ENCODE assay signal across 19 mouse cellular contexts in genomic region chr1:131188655-131189054, GRCm38 (mm10). TPM values are rescaled to one million over a fixed set of nuclear protein-coding genes. Genes with fewer than 3 reads are reported as not detected.
A peak's percentile ranks its signal among the peaks of the same experiment; 100 is the strongest.
DNase-seq lines count a peak whose midpoint lies in the region; ATAC-seq and TF ChIP-seq lines count a peak whose summit lies in the region.
"Had no signal": no experiment of that assay in that cellular context is flagged by ENCODE, and none has a peak within 500 bp of the region (broad histone marks: within the 10 kb centered on the region; RNA-seq: fewer than 3 reads in every experiment).

No protein-coding gene starts in this region.

- peaks cover 11 to 69% of the 10 kb centered on the region in 2 experiments for H3K36me3 ChIP-seq in CH12.LX (replicated peaks in 1 of 2; ENCODE audit: control insufficient read depth in 1 of 2, insufficient read depth in 1 of 2, low read length in 1 of 2)
- H3K36me3 ChIP-seq in liver, embryonic 13.5 days = no peaks in the 10 kb centered on the region
- no peaks in the 10 kb centered on the region for H3K36me3 ChIP-seq in kidney, embryonic 14.5 days (ENCODE audit: control insufficient read depth, insufficient read depth, low read length)
- H3K36me3 ChIP-seq in forebrain, embryonic 16.5 days (ENCODE audit: control insufficient read depth, insufficient read depth) = no peaks in the 10 kb centered on the region
- H3K36me3 ChIP-seq: limb, embryonic 10.5 days; midbrain, embryonic 10.5 days; neural tube, embryonic 12.5 days had no signal

- H3K4me3 ChIP-seq in CH12.LX (replicated peaks in 1 of 3; ENCODE audit: low read depth in 2 of 3, low read length in 2 of 3, poor library complexity in 1 of 3) = no peak overlapping the region
- no peak overlapping the region for H3K4me3 ChIP-seq in liver, embryonic 13.5 days (replicated peaks)
- H3K4me3 ChIP-seq in kidney, embryonic 14.5 days (ENCODE audit: low read length) = no peak overlapping the region
- H3K4me3 ChIP-seq in forebrain, embryonic 16.5 days (replicated peaks; ENCODE audit: low read length) = no peak overlapping the region
- H3K4me3 ChIP-seq: erythroblast, embryonic 14.5 days; heart, adult 2 months; limb, embryonic 10.5 days; midbrain, embryonic 10.5 days; neural tube, embryonic 12.5 days had no signal

- dilution Hi-C loops in CH12.LX (cut with MboI; ENCODE audit: extremely low pct_ligation_motif_present, extremely low pct_unique_long_range_greater_than_20kb, low sequenced_read_pairs) = no loop called here

- H3K79me2 ChIP-seq in CH12.LX (replicated peaks; ENCODE audit: control insufficient read depth, extremely low read depth, insufficient read depth, poor library complexity, severe bottlenecking) = 0 out of 2 replicates have a peak, but pooled peaks cover 3% of the 10 kb centered on the region

- no peaks in the 10 kb centered on the region for H3K27me3 ChIP-seq in CH12.LX (replicated peaks)
- no peaks in the 10 kb centered on the region for H3K27me3 ChIP-seq in liver, embryonic 13.5 days
- no peaks in the 10 kb centered on the region for H3K27me3 ChIP-seq in kidney, embryonic 14.5 days (ENCODE audit: control insufficient read depth, insufficient read depth, low read length)
- H3K27me3 ChIP-seq in forebrain, embryonic 16.5 days (replicated peaks; ENCODE audit: control insufficient read depth, insufficient read depth, low read length) = no peaks in the 10 kb centered on the region
- H3K27me3 ChIP-seq: neural tube, embryonic 12.5 days had no signal

- peak overlapping the region; percentile 24 for H3K4me2 ChIP-seq in CH12.LX (ENCODE audit: insufficient read depth, low read depth, poor library complexity, severe bottlenecking)
- no peak overlapping the region for H3K4me2 ChIP-seq in liver, embryonic 13.5 days
- no peak overlapping the region for H3K4me2 ChIP-seq in kidney, embryonic 14.5 days (replicated peaks; ENCODE audit: low read depth, low read length)
- no peak overlapping the region for H3K4me2 ChIP-seq in forebrain, embryonic 16.5 days (ENCODE audit: low read length)
- H3K4me2 ChIP-seq: neural tube, embryonic 12.5 days had no signal

- no peaks in the 10 kb centered on the region for H3K9me3 ChIP-seq in CH12.LX (replicated peaks; ENCODE audit: low read length)
- H3K9me3 ChIP-seq in liver, embryonic 13.5 days (replicated peaks) = no peaks in the 10 kb centered on the region
- H3K9me3 ChIP-seq in kidney, embryonic 14.5 days (ENCODE audit: control insufficient read depth, low read length) = no peaks in the 10 kb centered on the region
- H3K9me3 ChIP-seq in forebrain, embryonic 16.5 days (ENCODE audit: control insufficient read depth, low read length) = no peaks in the 10 kb centered on the region
- H3K9me3 ChIP-seq: limb, embryonic 10.5 days; midbrain, embryonic 10.5 days; neural tube, embryonic 12.5 days had no signal

- TF ChIP-seq RAD21 in CH12.LX (IDR thresholded peaks at IDR 0.05; ENCODE audit: low read depth, low read length) = no peak

- ATAC-seq in liver, embryonic 13.5 days (ENCODE audit: low read depth) = peak; percentile 55; the same call in 1 of the 2 replicates
- peak; percentile 76 for ATAC-seq in monocyte, adult 5-6 weeks (replicated peaks; ENCODE audit: insufficient number of reproducible peaks, low FRiP score, low TSS enrichment, poor library complexity, severe bottlenecking)
- ATAC-seq in kidney, embryonic 14.5 days (ENCODE audit: low FRiP score, low TSS enrichment) = no peak
- no peak for ATAC-seq in forebrain, embryonic 16.5 days

- peak; percentile 41; the same call in 1 of the 2 replicates for TF ChIP-seq EP300 in CH12.LX (IDR thresholded peaks at IDR 0.05; ENCODE audit: low read length)

- TF ChIP-seq CTCF in CH12.LX (conservative IDR thresholded peaks at IDR 0.05 in 1 of 2, IDR thresholded peaks at IDR 0.05 in 1 of 2; ENCODE audit: low read depth in 2 of 2, low read length in 2 of 2) = no peak

- H3K27ac ChIP-seq in CH12.LX (ENCODE audit: insufficient read depth, low read depth) = peak overlapping the region; percentile 45; the same call in 1 of the 2 replicates
- no peak overlapping the region for H3K27ac ChIP-seq in liver, embryonic 13.5 days
- H3K27ac ChIP-seq in kidney, embryonic 14.5 days (ENCODE audit: low read depth, low read length) = no peak overlapping the region
- no peak overlapping the region for H3K27ac ChIP-seq in forebrain, embryonic 16.5 days (ENCODE audit: low read length)
- H3K27ac ChIP-seq: heart, adult 2 months; limb, embryonic 10.5 days; midbrain, embryonic 10.5 days; neural tube, embryonic 12.5 days had no signal

- DNase-seq in lung, adult 18-20 months = peak; percentile 42 to 54
- no peak for DNase-seq in lung, postnatal 10 days
- peak; percentile 39 for DNase-seq in CH12.LX (ENCODE audit: extremely low read depth)
- DNase-seq in liver, embryonic 13.5 days = no peak
- no peak for DNase-seq in Muller cell, postnatal 12 days (ENCODE audit: inconsistent ontology term)
- DNase-seq: adrenal gland, postnatal 36 days; cerebellum, adult 18-20 months; embryo, embryonic 11 days; heart, adult 2 months; heart, postnatal 4 days; kidney, adult 2 months; right cerebral cortex, adult 18-20 months had no signal

- WGBS in liver, embryonic 13.5 days (ENCODE audit: insufficient replicate concordance) = 38% methylated on average over 5 of the region's 5 CpGs
- WGBS in kidney, embryonic 14.5 days = 95% methylated on average over 5 of the region's 5 CpGs
- 96% methylated on average over 5 of the region's 5 CpGs for WGBS in forebrain, embryonic 16.5 days

- no peak for TF ChIP-seq POLR2A in CH12.LX (IDR thresholded peaks at IDR 0.05; ENCODE audit: low read depth, low read length)

- no peak overlapping the region for H3K9ac ChIP-seq in CH12.LX (ENCODE audit: insufficient read depth, low read depth)
- no peak overlapping the region for H3K9ac ChIP-seq in liver, embryonic 13.5 days
- no peak overlapping the region for H3K9ac ChIP-seq in kidney, embryonic 14.5 days (ENCODE audit: low read depth, low read length)
- H3K9ac ChIP-seq in forebrain, embryonic 16.5 days (replicated peaks; ENCODE audit: low read depth, low read length) = no peak overlapping the region
- H3K9ac ChIP-seq: neural tube, embryonic 12.5 days had no signal

- in situ Hi-C loops in CH12.LX (cut with MboI; ENCODE audit: low pct_ligation_motif_present, low pct_unique_long_range_greater_than_20kb, low sequenced_read_pairs) = no loop called here

- peaks cover 21 to 88% of the 10 kb centered on the region in 2 experiments for H3K4me1 ChIP-seq in CH12.LX (ENCODE audit: control insufficient read depth in 1 of 2, insufficient read depth in 2 of 2)
- H3K4me1 ChIP-seq in liver, embryonic 13.5 days (replicated peaks) = peaks cover 32% of the 10 kb centered on the region
- H3K4me1 ChIP-seq in kidney, embryonic 14.5 days (ENCODE audit: control insufficient read depth, insufficient read depth, low read length) = no peaks in the 10 kb centered on the region
- no peaks in the 10 kb centered on the region for H3K4me1 ChIP-seq in forebrain, embryonic 16.5 days (replicated peaks; ENCODE audit: control insufficient read depth, insufficient read depth, low read length)
- H3K4me1 ChIP-seq: limb, embryonic 10.5 days; midbrain, embryonic 10.5 days; neural tube, embryonic 12.5 days had no signal

TF ChIP-seq in CH12.LX, 34 proteins besides CTCF, POLR2A, EP300 and RAD21:
- TF ChIP-seq NRF1 (IDR thresholded peaks at IDR 0.05; ENCODE audit: low read depth, low read length) (peak; percentile 16; the same call in 1 of the 2 replicates), SMC3 (IDR thresholded peaks at IDR 0.05; ENCODE audit: low read depth, low read length) (0 out of 2 replicates have a peak, but pooled peaks have one; percentile 2), MEF2A (IDR thresholded peaks at IDR 0.05; ENCODE audit: borderline replicate concordance, low read depth, low read length) (no peak), IRF4 (IDR thresholded peaks at IDR 0.05; ENCODE audit: low read depth, low read length) (peak; percentile 34; the same call in 1 of the 2 replicates), HCFC1 (IDR thresholded peaks at IDR 0.05; ENCODE audit: low read depth, low read length) (no peak), BHLHE40 (IDR thresholded peaks at IDR 0.05; ENCODE audit: low read depth, low read length) (0 out of 2 replicates have a peak, but pooled peaks have one; percentile 9)

RNA-seq across cellular contexts. Expression of gene Eif2d, which starts 35.7 kb away (rescaled TPM):
- total RNA-seq in CH12.LX (2012; rRNA removed) (48.8 and 53.0 TPM in 2 replicates), CH12.LX (2014; rRNA removed) (41.0 and 46.9 TPM in 2 replicates)
- polyA plus RNA-seq in CH12.LX (2012; ENCODE audit: insufficient read length, low read depth) = 57.2 and 64.3 TPM in 2 replicates
- polyA plus RNA-seq in liver, embryonic 13.5 days (2015; fragmentation: Nextera tagmentation; extraction: Ambion mirVana) = 32.3 and 34.4 TPM in 2 replicates
- total RNA-seq in monocyte, adult 5-6 weeks (2017) = 4.0 to 11.8 TPM (median 9.0 TPM) in 3 replicates
- 51.7 and 67.9 TPM in 2 replicates for polyA plus RNA-seq in kidney, embryonic 14.5 days (2014; fragmentation: Nextera tagmentation; extraction: Ambion mirVana)
- 64.1 and 64.4 TPM in 2 replicates for polyA plus RNA-seq in forebrain, embryonic 16.5 days (2015; fragmentation: Nextera tagmentation; extraction: Ambion mirVana)

RNA-seq across cellular contexts. Expression of gene Dyrk3, which starts 50.5 kb away (rescaled TPM):
- total RNA-seq in CH12.LX (2012; rRNA removed) = 6.4 and 6.7 TPM in 2 replicates
- total RNA-seq in CH12.LX (2014; rRNA removed) = 9.8 and 10.1 TPM in 2 replicates
- 8.2 and 8.3 TPM in 2 replicates for polyA plus RNA-seq in CH12.LX (2012; ENCODE audit: insufficient read length, low read depth)
- polyA plus RNA-seq in liver, embryonic 13.5 days (2015; fragmentation: Nextera tagmentation; extraction: Ambion mirVana) = 16.9 and 19.8 TPM in 2 replicates
- total RNA-seq in monocyte, adult 5-6 weeks (2017) = 0.67 to 5.1 TPM (median 0.68 TPM) in 3 replicates
- polyA plus RNA-seq in kidney, embryonic 14.5 days (2014; fragmentation: Nextera tagmentation; extraction: Ambion mirVana) = 6.0 and 6.3 TPM in 2 replicates
- polyA plus RNA-seq in forebrain, embryonic 16.5 days (2015; fragmentation: Nextera tagmentation; extraction: Ambion mirVana) = 19.5 and 20.7 TPM in 2 replicates

RNA-seq across cellular contexts. Expression of gene Rassf5, which starts 56.4 kb away (rescaled TPM):
- 11.2 and 11.5 TPM in 2 replicates for total RNA-seq in CH12.LX (2012; rRNA removed)
- total RNA-seq in CH12.LX (2014; rRNA removed) = 16.3 and 18.4 TPM in 2 replicates
- polyA plus RNA-seq in CH12.LX (2012; ENCODE audit: insufficient read length, low read depth) = 29.7 and 32.1 TPM in 2 replicates
- 3.9 and 4.7 TPM in 2 replicates for polyA plus RNA-seq in liver, embryonic 13.5 days (2015; fragmentation: Nextera tagmentation; extraction: Ambion mirVana)
- total RNA-seq in monocyte, adult 5-6 weeks (2017) = 231 to 259 TPM (median 238 TPM) in 3 replicates
- 1.6 and 1.8 TPM in 2 replicates for polyA plus RNA-seq in kidney, embryonic 14.5 days (2014; fragmentation: Nextera tagmentation; extraction: Ambion mirVana)
- polyA plus RNA-seq in forebrain, embryonic 16.5 days (2015; fragmentation: Nextera tagmentation; extraction: Ambion mirVana) = 1.9 and 2.5 TPM in 2 replicates
- polyA plus RNA-seq: erythroblast, embryonic 14.5 days had no signal

Comparison
In these comparisons a context has a peak if more than half of its experiments do, and no peak if none do; other contexts are left out.
1. DNase-seq: peak in lung, adult 18-20 months (2 of 2) and CH12.LX (single experiment); none in lung, postnatal 10 days (single experiment), liver, embryonic 13.5 days (single experiment) and Muller cell, postnatal 12 days (single experiment).
2. ATAC-seq: peak in liver, embryonic 13.5 days (single experiment) and monocyte, adult 5-6 weeks (single experiment); none in kidney, embryonic 14.5 days (single experiment) and forebrain, embryonic 16.5 days (single experiment).